Mouse (Mus musculus): ENCODE measurements at regions not wholly inside any gene's neighbourhood (a gene's known extent, or its start where the extent isn't known, plus 50 kb on each side); places are given as distances from the start of the nearest gene placed in this dataset.

DNA sequence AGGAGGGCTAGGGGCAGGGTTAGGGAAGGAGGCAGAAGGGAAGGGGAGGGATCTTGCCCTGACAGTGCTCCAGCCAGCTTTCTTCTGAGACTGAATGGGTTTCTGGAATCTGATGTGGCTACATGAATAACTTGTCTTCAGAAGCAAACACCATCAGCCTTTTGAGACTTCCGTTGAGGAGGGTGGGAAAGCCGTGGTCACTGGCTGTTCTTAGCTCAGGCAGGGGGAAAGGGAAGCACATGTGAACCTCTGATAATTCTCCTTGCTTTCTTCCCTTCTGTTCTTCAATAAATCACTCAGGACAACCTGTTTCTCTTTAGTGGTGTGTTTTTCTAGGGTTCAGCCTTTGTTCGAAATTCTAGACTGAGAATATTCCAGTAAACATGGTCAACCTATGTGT lies 148.9 kb downstream of the Bcl11a start:
- DNase-seq: no peak
- Histone ChIP-seq H3K27me3 (replicated peaks; ENCODE audit: control insufficient read depth, insufficient read depth, low read length) (no peaks in the 10 kb centered on the region; the same call in 1 of the 2 replicates), H3K27ac (ENCODE audit: insufficient read depth, low read depth, low read length) (no peak overlapping the region), H3K4me1 (ENCODE audit: control insufficient read depth, insufficient read depth, low read length) (no peaks in the 10 kb centered on the region), H3K4me3 (ENCODE audit: insufficient read depth, low read depth, low read length) (no peak overlapping the region), H3K36me3 (ENCODE audit: control insufficient read depth, insufficient read depth, low read length) (no peaks in the 10 kb centered on the region)
- WGBS: 54% methylated on average over 3 of the region's 3 CpGs
- TF ChIP-seq CTCF (conservative IDR thresholded peaks at IDR 0.05; ENCODE audit: insufficient read depth, insufficient read length, low read depth, low read length) (no peak), POLR2A (IDR thresholded peaks at IDR 0.05; ENCODE audit: low read depth, low read length) (no peak)

DNA sequence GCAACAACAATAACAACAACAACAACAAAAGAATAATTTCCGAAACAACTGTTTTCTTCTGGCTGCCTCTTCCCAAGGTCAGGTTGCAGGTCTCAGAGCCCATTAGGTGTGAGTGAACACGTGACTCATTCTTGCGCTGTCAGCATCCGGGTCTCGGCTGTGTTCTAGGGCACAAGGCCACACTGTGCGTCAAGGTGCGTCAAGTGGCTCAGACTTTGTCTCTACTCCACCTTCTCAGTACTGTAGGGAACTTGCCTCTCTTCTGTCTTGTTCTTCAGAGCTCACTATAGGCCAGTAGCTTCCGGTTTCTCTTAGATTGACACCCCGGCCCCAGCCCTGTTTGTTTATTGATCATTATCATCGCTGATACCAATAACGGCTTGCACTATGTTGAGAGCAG lies 155.5 kb downstream of the Bcl11a start:
- no peak overlapping the region for H3K4me3 ChIP-seq (ENCODE audit: insufficient read depth, low read depth, low read length)
- DNase-seq: no peak
- TF ChIP-seq CTCF (conservative IDR thresholded peaks at IDR 0.05; ENCODE audit: insufficient read depth, insufficient read length, low read depth, low read length) (no peak), POLR2A (IDR thresholded peaks at IDR 0.05; ENCODE audit: low read depth, low read length) (no peak)
- WGBS: 75% methylated on average over 11 of the region's 11 CpGs
- no peaks in the 10 kb centered on the region for H3K36me3 ChIP-seq (ENCODE audit: control insufficient read depth, insufficient read depth, low read length)
- no peaks in the 10 kb centered on the region for H3K4me1 ChIP-seq (ENCODE audit: control insufficient read depth, insufficient read depth, low read length)
- H3K27ac ChIP-seq (ENCODE audit: insufficient read depth, low read depth, low read length): no peak overlapping the region
- H3K27me3 ChIP-seq (replicated peaks; ENCODE audit: control insufficient read depth, insufficient read depth, low read length): no peaks in the 10 kb centered on the region

DNA sequence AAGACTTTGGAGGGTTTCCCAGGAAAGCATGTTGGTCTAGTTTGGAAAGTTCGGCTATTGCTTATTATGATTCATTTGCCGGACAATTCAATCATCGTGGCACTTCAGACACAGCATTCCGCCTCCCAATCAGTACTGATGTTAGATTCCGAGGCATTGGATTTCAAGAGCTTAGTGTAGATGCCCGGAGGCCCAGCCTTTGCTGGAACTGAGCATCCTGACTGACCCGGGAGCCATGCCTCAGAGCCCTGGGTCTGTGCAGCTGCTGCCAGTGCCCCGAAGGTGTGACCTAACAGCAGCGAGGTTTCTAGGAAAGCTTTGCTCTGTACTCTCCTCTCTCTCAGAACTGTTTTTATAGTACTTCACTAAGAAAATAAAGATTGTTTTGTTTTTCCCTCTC lies 156.0 kb downstream of the Bcl11a start:
- TF ChIP-seq POLR2A (IDR thresholded peaks at IDR 0.05; ENCODE audit: low read depth, low read length) (no peak), CTCF (conservative IDR thresholded peaks at IDR 0.05; ENCODE audit: insufficient read depth, insufficient read length, low read depth, low read length) (no peak)

GRCm38 (mm10) chr11:24234422-24234821 lies 156.6 kb downstream of the Bcl11a start:
- WGBS: 75% methylated on average over 3 of the region's 3 CpGs
- no peak for TF ChIP-seq POLR2A (IDR thresholded peaks at IDR 0.05; ENCODE audit: low read depth, low read length)
- TF ChIP-seq CTCF (conservative IDR thresholded peaks at IDR 0.05; ENCODE audit: insufficient read depth, insufficient read length, low read depth, low read length): no peak
- H3K27me3 ChIP-seq (replicated peaks; ENCODE audit: control insufficient read depth, insufficient read depth, low read length): no peaks in the 10 kb centered on the region
- H3K36me3 ChIP-seq (ENCODE audit: control insufficient read depth, insufficient read depth, low read length): no peaks in the 10 kb centered on the region
- no peaks in the 10 kb centered on the region for H3K4me1 ChIP-seq (ENCODE audit: control insufficient read depth, insufficient read depth, low read length)
- DNase-seq: no peak
- H3K4me3 ChIP-seq (ENCODE audit: insufficient read depth, low read depth, low read length): no peak overlapping the region
- no peak overlapping the region for H3K27ac ChIP-seq (ENCODE audit: insufficient read depth, low read depth, low read length)

More for the DNA sequence above, 156.0 kb downstream of the Bcl11a start:
- no peak for DNase-seq
- WGBS: 41% methylated on average over 9 of the region's 9 CpGs
- no peak overlapping the region for H3K27ac ChIP-seq (ENCODE audit: insufficient read depth, low read depth, low read length)
- H3K36me3 ChIP-seq (ENCODE audit: control insufficient read depth, insufficient read depth, low read length): no peaks in the 10 kb centered on the region
- no peak overlapping the region for H3K4me3 ChIP-seq (ENCODE audit: insufficient read depth, low read depth, low read length)
- H3K4me1 ChIP-seq (ENCODE audit: control insufficient read depth, insufficient read depth, low read length): no peaks in the 10 kb centered on the region
- no peaks in the 10 kb centered on the region for H3K27me3 ChIP-seq (replicated peaks; ENCODE audit: control insufficient read depth, insufficient read depth, low read length)

DNA sequence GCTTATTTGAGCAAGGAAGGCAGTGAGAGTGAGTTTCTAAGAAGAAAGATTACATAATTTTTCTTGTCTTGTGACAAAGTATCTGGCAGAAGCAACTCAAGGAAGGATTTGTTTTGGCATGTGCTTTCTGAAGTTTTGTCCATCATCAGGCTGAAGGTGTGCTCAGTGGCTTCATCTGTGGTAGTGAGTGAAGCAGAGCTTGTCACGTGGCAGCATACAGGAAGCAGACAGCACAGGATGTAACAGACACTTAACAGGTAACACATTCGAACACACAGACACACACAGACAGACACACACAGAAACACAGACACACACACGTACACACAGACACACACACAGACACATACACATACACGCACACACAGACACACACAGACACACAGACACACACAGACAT lies 157.5 kb downstream of the Bcl11a start:
- H3K4me3 ChIP-seq (ENCODE audit: insufficient read depth, low read depth, low read length): no peak overlapping the region
- TF ChIP-seq POLR2A (IDR thresholded peaks at IDR 0.05; ENCODE audit: low read depth, low read length) (no peak), CTCF (conservative IDR thresholded peaks at IDR 0.05; ENCODE audit: insufficient read depth, insufficient read length, low read depth, low read length) (no peak)
- no peaks in the 10 kb centered on the region for H3K27me3 ChIP-seq (replicated peaks; ENCODE audit: control insufficient read depth, insufficient read depth, low read length)
- DNase-seq: no peak
- H3K36me3 ChIP-seq (ENCODE audit: control insufficient read depth, insufficient read depth, low read length): no peaks in the 10 kb centered on the region
- WGBS: 83% methylated on average over 4 of the region's 4 CpGs
- H3K27ac ChIP-seq (ENCODE audit: insufficient read depth, low read depth, low read length): no peak overlapping the region
- no peaks in the 10 kb centered on the region for H3K4me1 ChIP-seq (ENCODE audit: control insufficient read depth, insufficient read depth, low read length)

DNA sequence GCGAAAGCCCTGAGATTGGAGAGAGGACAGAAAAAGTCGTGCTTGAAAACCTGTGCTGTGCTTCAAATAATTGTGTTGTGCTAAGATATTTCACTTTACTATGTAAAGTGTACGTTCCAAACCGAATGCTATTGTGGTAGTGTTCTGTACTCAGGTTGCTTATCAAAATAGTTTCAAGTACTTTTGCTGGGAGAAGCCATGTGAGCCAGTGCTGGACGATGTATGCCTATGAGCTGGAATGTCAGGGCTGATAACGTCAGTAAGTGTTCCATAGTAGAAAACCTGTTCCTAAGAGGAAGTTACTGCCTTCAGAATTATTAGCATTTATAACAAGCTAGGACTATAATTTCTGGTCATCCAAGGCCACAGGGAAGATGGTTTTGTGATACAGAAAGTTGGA lies 161.8 kb downstream of the Bcl11a start:
- 76% methylated on average over 6 of the region's 6 CpGs for WGBS
- no peak overlapping the region for H3K27ac ChIP-seq (ENCODE audit: insufficient read depth, low read depth, low read length)
- no peak for DNase-seq
- H3K36me3 ChIP-seq (ENCODE audit: control insufficient read depth, insufficient read depth, low read length): no peaks in the 10 kb centered on the region
- no peak overlapping the region for H3K4me3 ChIP-seq (ENCODE audit: insufficient read depth, low read depth, low read length)
- H3K4me1 ChIP-seq (ENCODE audit: control insufficient read depth, insufficient read depth, low read length): no peaks in the 10 kb centered on the region
- H3K27me3 ChIP-seq (replicated peaks; ENCODE audit: control insufficient read depth, insufficient read depth, low read length): no peaks in the 10 kb centered on the region
- TF ChIP-seq CTCF (conservative IDR thresholded peaks at IDR 0.05; ENCODE audit: insufficient read depth, insufficient read length, low read depth, low read length) (no peak), POLR2A (IDR thresholded peaks at IDR 0.05; ENCODE audit: low read depth, low read length) (no peak)

DNA sequence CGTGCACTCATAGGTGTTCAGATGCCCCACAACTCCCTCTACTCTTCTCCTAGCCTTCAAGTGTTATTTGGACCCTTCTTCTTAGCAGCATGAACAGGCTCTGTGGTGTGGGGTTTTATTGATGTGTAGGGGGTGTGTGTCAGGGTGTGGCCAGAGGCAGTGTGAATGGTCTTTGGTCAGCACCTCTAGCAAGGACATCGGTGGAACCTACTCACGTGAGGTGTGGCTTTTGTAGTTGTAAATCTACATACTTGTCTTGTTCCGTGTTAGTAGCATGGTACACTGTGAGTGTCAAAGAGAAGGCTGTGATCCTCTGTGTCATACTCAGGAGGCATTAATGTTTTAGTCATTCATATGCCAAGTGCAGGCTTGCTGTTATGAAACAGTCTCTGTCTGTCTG lies 164.2 kb downstream of the Bcl11a start:
- TF ChIP-seq POLR2A (IDR thresholded peaks at IDR 0.05; ENCODE audit: low read depth, low read length): no peak
- no peak for TF ChIP-seq CTCF (conservative IDR thresholded peaks at IDR 0.05; ENCODE audit: insufficient read depth, insufficient read length, low read depth, low read length)
- no peaks in the 10 kb centered on the region for H3K27me3 ChIP-seq (replicated peaks; ENCODE audit: control insufficient read depth, insufficient read depth, low read length)

GRCm38 (mm10) chr11:24242888-24243287 lies 165.0 kb downstream of the Bcl11a start:
- H3K27ac ChIP-seq (ENCODE audit: insufficient read depth, low read depth, low read length): no peak overlapping the region
- TF ChIP-seq POLR2A (IDR thresholded peaks at IDR 0.05; ENCODE audit: low read depth, low read length) (no peak), CTCF (conservative IDR thresholded peaks at IDR 0.05; ENCODE audit: insufficient read depth, insufficient read length, low read depth, low read length) (no peak)
- WGBS: 42% methylated on average over 2 of the region's 2 CpGs
- H3K4me1 ChIP-seq (ENCODE audit: control insufficient read depth, insufficient read depth, low read length): no peaks in the 10 kb centered on the region
- DNase-seq: no peak
- H3K4me3 ChIP-seq (ENCODE audit: insufficient read depth, low read depth, low read length): no peak overlapping the region
- H3K36me3 ChIP-seq (ENCODE audit: control insufficient read depth, insufficient read depth, low read length): no peaks in the 10 kb centered on the region
- H3K27me3 ChIP-seq (replicated peaks; ENCODE audit: control insufficient read depth, insufficient read depth, low read length): no peaks in the 10 kb centered on the region

More for the DNA sequence above, 164.2 kb downstream of the Bcl11a start:
- Histone ChIP-seq H3K4me3 (ENCODE audit: insufficient read depth, low read depth, low read length) (no peak overlapping the region), H3K36me3 (ENCODE audit: control insufficient read depth, insufficient read depth, low read length) (no peaks in the 10 kb centered on the region), H3K27ac (ENCODE audit: insufficient read depth, low read depth, low read length) (no peak overlapping the region), H3K4me1 (ENCODE audit: control insufficient read depth, insufficient read depth, low read length) (no peaks in the 10 kb centered on the region)
- DNase-seq: no peak
- 66% methylated on average over 4 of the region's 4 CpGs for WGBS

Data from kidney, adult 2 months (tissue).